Mouse (Mus musculus): ENCODE results near the gene Itgb8.

Gene Itgb8

DNA sequence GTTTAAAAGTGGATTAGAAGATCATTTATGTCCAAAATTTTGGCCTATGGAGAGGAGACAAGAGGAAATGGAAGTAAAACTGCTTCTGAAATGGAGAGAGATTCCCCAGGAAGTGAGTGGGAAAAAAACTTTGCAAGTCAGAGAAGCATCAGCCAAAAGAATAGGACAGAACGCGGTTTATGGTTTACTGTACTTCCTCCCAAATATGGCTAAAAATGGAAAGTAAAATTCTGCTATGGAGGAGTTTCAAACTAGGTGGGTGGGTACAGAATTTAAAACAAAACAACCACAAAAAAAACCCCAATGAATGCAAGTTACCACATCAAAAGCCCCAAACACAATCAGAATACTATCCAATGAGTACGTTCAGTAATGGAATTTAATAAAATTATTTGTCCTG is 90.8 kb downstream of the Itgb8 start:
- no peak for DNase-seq (ENCODE audit: low read depth, low spot score)

DNA sequence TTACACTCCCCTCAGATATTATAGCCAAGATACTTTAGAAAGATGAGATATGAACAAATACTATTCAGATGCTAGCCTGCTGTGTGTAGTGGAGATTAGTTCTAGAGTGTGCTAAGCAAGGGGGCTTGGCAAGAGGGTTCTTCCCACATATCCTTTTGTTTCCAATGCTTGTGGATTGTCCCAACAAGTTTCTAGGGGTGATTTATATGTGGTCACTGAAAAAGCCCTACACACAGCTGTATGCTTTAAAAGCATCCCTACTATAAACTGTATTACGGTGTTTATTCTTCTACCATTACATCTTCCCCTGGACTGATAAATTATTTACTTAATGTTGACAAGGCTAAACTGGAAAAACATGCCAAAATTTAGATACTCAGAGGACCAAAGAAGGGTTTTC is 92.6 kb downstream of the Itgb8 start:
- DNase-seq (ENCODE audit: low read depth, low spot score): no peak

DNA sequence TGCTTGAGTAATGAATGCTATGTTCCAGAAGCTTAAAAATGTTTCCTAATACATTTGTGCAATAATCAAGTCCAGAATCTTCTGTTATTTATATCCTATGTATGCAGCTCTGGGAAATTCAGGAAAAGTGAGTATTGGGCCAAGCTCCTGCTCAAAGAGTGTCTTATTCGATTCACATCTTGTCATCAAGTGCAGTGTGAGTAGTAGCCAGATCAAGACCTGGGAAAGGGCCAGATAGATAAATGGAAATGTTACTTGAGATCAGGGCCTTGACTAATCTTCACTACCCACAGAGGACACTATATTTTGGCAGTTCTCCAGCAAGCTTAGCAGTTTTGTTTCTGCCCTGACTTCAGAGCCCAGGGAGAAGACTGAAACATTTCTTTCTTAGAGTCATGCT is 100.7 kb downstream of the Itgb8 start:
- DNase-seq (ENCODE audit: low read depth, low spot score): no peak

DNA sequence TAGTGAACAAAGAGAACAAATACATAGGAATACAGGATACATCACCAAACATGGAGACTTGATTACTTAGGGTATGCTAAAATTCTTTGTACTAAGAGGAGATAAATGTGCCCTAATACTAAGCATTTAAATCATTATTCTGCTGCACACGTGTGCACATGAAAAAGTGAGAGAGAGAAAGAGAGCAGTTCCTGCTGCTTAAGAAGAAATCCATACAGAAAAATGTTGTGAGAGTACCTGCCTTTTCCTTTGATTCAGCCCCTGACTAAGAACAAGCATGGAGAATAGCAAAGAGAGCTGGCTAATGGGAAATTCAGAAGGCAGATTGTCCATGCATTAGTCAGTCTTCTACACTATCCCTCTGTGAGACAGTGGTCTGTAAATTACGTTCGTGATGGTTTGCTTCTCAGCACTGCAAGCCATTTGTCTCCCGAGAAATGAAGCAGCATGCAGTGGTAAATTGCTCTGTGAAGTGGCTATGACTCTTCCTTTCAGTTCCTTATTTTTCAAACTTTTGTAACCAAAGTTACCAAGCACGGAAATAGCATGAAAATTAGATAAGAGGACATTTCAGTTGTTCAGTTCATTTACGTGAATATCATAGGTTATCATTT is 125.0 kb downstream of the Itgb8 start:
- no peak for DNase-seq (ENCODE audit: low read depth, low spot score)

DNA sequence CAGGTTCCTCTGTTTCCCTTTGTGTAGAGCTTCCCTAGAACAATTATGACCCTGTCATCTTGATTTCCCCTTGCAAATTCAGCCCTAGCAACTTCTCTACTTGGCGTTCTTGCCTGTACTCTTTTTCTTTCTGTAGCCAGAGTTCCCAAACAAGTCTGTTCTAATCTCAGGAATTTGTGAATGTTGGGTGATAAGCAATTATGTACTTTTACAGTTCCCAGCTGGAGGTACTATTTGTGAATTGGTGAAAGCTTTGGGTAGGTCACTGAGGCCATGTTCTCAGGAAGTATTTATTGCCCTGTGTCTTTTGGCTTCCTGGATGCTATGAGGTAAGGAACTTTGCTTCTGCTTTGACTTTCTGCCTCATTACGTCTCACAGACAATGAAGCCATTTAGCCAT is 128.5 kb downstream of the Itgb8 start:
- DNase-seq (ENCODE audit: low read depth, low spot score): no peak

All from R1 (cell line).